Mouse (Mus musculus) heart, adult 10 weeks (tissue): ENCODE results near the gene Txndc17. TPM values are rescaled to one million over a fixed set of nuclear protein-coding genes. Genes with fewer than 3 reads are reported as not detected.

ENCODE experiments used
- polyA plus RNA-seq: library from polyadenylated mRNA; stranded (reverse); fragments of 350-450 nt; fragmentation: Illumina TruSeq; extraction: RNeasy Lipid Tissue Mini Kit (QIAGEN cat#74804); gene quantifications from one replicate; pipeline ENCODE4 v1.2.3, GENCODE M21; 2014; ENCODE audit warnings: low read depth, low replicate concordance

The Txndc17 gene
- polyA plus RNA-seq, result 79.8 TPM

DNA sequence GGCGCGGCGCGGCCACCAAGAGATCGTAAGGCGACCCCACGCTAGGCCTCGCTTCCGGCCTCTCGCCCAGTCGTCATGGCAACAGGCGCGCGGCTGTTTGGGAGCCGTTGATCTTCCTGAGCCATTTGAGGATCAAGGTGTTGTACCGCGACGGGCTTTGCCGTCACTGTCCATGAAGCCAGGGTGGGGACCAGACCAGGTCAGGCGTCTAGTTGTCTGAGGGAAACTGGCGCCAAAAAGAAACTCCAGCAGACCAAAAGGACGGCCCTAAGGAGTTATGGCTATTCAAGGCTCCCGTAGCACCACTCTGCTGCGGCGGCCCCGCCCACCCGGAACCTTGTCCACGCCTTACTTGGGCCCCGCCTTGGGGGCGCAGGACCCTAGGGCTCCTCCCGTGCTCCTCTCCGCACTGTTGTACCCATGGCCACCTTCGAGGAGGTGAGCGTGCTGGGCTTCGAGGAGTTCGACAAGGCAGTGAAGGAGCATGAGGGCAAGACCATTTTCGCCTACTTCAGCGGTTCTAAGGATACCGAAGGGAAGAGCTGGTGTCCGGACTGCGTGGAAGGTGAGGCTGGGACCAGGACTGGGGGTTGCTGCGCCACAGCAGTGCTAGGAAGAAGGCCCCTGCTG is at the start of gene Txndc17, which contains the start of gene 4933427D14Rik:
Gene Txndc17 (plus strand): TSS at position 344 of the 630 bp plus-strand sequence.
Gene 4933427D14Rik (minus strand): TSS at position 256 of the 630 bp plus-strand sequence.

DNA sequence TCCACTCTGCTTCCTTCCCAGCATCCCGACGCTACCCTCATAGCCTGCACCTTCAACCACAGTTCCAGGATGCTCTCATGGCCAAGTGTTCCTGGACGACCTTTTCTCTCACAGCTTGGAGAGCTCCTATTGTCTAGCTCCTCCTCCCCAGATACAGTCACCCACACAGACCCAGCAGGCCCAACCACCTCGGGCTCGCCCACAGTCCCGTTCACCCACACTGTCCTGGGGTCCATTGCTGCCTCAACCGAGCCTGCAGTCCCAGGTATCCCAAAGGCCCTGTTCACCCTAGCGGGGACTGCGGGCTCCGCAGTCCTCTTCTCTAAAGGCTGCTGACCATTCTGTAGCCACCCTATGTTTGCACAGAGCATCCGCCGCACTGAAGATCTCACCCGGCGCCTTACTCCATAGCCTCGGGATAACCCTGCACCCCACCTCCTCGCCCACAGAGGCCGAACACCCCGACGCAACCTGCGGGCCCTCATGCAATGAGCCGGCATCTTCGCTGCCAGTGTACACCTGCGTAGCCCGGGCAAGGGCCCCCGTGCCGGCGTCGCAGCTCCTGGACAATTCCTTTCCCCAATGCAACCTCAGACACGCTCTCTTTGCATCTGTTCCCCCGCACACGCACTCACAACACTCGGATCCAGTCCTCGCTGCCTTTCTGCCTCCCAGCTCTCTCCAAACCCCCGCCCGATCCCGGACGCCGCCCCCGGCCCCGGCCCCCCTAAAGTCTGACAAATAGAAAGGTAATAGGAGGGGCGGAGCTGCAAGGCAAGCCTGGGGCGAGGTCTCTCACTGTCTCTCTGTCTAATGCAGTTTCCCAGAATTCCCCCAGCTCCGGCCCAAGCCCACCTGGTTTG is 775 bp upstream of the Txndc17 start, which contains the start of gene Gm43951:
Gene Gm43951 (minus strand): TSS at position 500 of the 863 bp plus-strand sequence.

DNA sequence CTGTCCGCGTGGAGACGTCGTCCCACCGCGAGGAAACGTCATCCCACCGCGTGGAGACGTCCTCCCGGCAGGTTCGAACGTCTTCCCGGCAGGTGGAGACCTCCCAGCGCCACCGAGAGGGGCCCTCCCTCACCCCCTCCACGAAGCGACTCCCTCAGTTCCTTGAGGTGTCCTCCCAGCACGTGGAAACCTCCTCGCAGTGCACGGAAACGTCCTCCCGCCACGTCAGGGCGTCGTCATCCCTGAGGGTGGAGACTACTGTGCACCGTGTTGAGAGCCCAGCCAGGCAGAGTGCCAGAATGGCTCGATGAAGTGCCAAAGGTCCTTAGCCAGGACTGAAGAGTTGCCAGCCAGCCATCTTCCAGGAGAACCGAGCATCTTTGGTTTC is 8.1 kb downstream of the Txndc17 start, which contains the start of gene Med31:
Gene Med31 (minus strand): TSS at position 183 of the 388 bp plus-strand sequence.

Other genes starting within 250 kb of the Txndc17 start
- not detected for gene Aipl1, start 170.0 kb upstream of the Txndc17 start, polyA plus RNA-seq
- gene Pimreg, start 165.5 kb upstream of the Txndc17 start, polyA plus RNA-seq, result 0.39 TPM
- gene Pitpnm3, start 71.8 kb upstream of the Txndc17 start, polyA plus RNA-seq, result 3.9 TPM
- not detected for gene Gm43951, start 707 bp upstream of the Txndc17 start, polyA plus RNA-seq
- 2.6 TPM for gene 4933427D14Rik, start 88 bp upstream of the Txndc17 start, polyA plus RNA-seq
- gene Med31, start 8.0 kb downstream of the Txndc17 start, polyA plus RNA-seq, result 17.3 TPM
- not detected for gene Slc13a5, start 59.7 kb downstream of the Txndc17 start, polyA plus RNA-seq
- gene Xaf1, start 94.1 kb downstream of the Txndc17 start, polyA plus RNA-seq, result 24.4 TPM
- gene Fbxo39, start 106.9 kb downstream of the Txndc17 start, polyA plus RNA-seq, result not detected
- gene Tekt1, start 154.9 kb downstream of the Txndc17 start, polyA plus RNA-seq, result not detected
- gene Smtnl2, start 204.2 kb downstream of the Txndc17 start, polyA plus RNA-seq, result 16.4 TPM
- not detected for gene Ggt6, start 228.0 kb downstream of the Txndc17 start, polyA plus RNA-seq
- gene Mybbp1a, start 233.8 kb downstream of the Txndc17 start, polyA plus RNA-seq, result 37.6 TPM